Mouse (Mus musculus): ENCODE data around the gene Lancl3.

- TF ChIP-seq CTCF (conservative IDR thresholded peaks at IDR 0.05; ENCODE audit: low read length) (no peak), NANOG (IDR thresholded peaks at IDR 0.05; ENCODE audit: borderline replicate concordance, low read length) (no peak), POU5F1 (IDR thresholded peaks at IDR 0.05; ENCODE audit: borderline replicate concordance, low read length) (no peak)
Observed at GRCm38 (mm10) chrX:9271112-9271511, 71.4 kb downstream of the Lancl3 start.
